In the genomic region with DNA sequence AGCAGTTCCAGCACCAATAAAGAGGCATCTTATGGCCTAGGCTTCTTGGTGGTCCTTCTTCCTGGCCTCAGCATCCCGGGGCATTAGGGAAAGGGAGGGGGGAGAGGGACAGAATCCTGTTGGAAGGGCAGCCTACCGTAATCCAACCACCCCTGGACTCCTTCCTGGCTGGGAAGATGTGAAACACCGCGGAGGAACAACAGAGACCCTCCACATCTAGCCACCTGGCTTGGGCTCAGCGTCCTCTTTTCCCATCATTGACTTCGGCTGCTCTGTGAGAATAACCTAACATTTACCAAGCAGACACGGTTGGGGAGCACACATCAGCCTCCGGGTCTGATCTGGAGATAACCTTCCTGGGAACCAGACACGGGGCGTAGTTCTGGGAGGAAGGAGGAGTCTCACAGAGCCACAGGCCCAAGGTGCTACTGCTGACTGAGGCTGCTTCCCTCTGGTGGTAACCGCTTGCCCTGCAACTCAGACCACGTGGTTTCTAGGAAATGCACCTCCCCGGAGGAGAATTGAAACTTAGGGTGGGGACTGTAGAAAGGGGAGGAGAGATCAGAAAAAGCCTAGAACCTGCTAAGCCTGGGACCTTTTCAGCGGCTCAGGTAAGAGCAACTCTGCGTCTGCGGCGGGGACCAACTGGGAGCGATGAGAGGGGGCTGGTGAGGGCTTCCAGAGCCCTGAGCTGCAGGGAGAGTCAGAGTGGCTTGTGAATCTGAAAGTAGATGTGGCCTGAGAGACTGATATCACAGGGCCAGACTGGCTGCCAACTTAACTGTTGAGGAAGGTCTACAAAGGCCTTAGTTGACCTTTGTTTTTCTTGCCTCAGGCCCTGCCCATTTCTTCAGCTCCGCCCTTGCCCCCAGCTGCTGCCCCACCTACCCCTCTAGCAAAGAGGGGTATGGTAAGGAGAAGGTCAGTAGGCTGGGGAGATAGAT, we compare ENCODE assay signal across 7 mouse cellular contexts. TPM values are rescaled to one million over a fixed set of nuclear protein-coding genes. Genes with fewer than 3 reads are reported as not detected.
DNase-seq lines count a peak whose midpoint lies in the region; ATAC-seq lines count a peak whose summit lies in the region.

No protein-coding gene starts in this region.

- H3K9ac ChIP-seq in intestine, embryonic 15.5 days = peak overlapping the region; percentile 56

- H3K36me3 ChIP-seq in intestine, embryonic 15.5 days = peaks cover 43% of the 10 kb centered on the region
- H3K36me3 ChIP-seq in midbrain, embryonic 10.5 days = peaks cover 90% of the 10 kb centered on the region

- H3K9me3 ChIP-seq in intestine, embryonic 15.5 days = no peaks in the 10 kb centered on the region
- no peaks in the 10 kb centered on the region for H3K9me3 ChIP-seq in midbrain, embryonic 10.5 days (replicated peaks)

- WGBS in intestine, embryonic 15.5 days = 12% methylated on average over 19 of the region's 19 CpGs
- WGBS in midbrain, embryonic 10.5 days = 20% methylated on average over 19 of the region's 19 CpGs

- 0 out of 2 replicates have a peak, but pooled peaks cover 10% of the 10 kb centered on the region for H3K4me1 ChIP-seq in intestine, embryonic 15.5 days (replicated peaks)
- H3K4me1 ChIP-seq in midbrain, embryonic 10.5 days = peaks cover 14% of the 10 kb centered on the region

- peak overlapping the region; percentile 39 for H3K4me3 ChIP-seq in intestine, embryonic 15.5 days (replicated peaks)
- H3K4me3 ChIP-seq in midbrain, embryonic 10.5 days = peak overlapping the region; percentile 42

- peak overlapping the region; percentile 74 for H3K4me2 ChIP-seq in intestine, embryonic 15.5 days (replicated peaks)

- peak overlapping the region; percentile 82 for H3K27ac ChIP-seq in intestine, embryonic 15.5 days
- peak overlapping the region; percentile 75 for H3K27ac ChIP-seq in midbrain, embryonic 10.5 days (replicated peaks)

- DNase-seq in adrenal gland, adult 2 months = peak; percentile 96
- peak; percentile 76 for DNase-seq in embryo, embryonic 11.5 days (ENCODE audit: low read depth, low spot score)
- peak; percentile 88 to 89 for DNase-seq in gastrocnemius, postnatal 36 days
- peak; percentile 83 to 92 for DNase-seq in left cerebral cortex, postnatal 25 days (ENCODE audit: low spot score in 2 of 2)
- DNase-seq in midbrain, embryonic 10.5 days (ENCODE audit: low spot score) = peak; percentile 80
- DNase-seq in right cerebral cortex, postnatal 4 days = peak; percentile 79

- ATAC-seq in intestine, embryonic 15.5 days = peak; percentile 97

- intact Hi-C loops in gastrocnemius, postnatal 36 days (cut with DNase I) = loop anchor here (2.0 to 5.0 kb wide), 2 partner anchors 42 to 107 kb away; a partner anchor contains a TSS
- intact Hi-C loops in left cerebral cortex, postnatal 25 days (cut with DNase I) = loop anchor here (2.0 kb wide), 1 partner anchor 31 kb away; a partner anchor contains a TSS

- H3K27me3 ChIP-seq in intestine, embryonic 15.5 days (replicated peaks) = no peaks in the 10 kb centered on the region
- no peaks in the 10 kb centered on the region for H3K27me3 ChIP-seq in midbrain, embryonic 10.5 days (ENCODE audit: low read depth, poor library complexity, severe bottlenecking)

RNA-seq across cellular contexts. Expression of a gene that starts 0.5 kb away (rescaled TPM):
- 10 to 100 TPM; 18.0 to 23.6 TPM for total RNA-seq in adrenal gland, adult 2 months (2021)
- polyA plus RNA-seq in adrenal gland, adult 2 months (2012; rRNA removed) = 76.9 and 100 TPM in 2 replicates
- total RNA-seq in gastrocnemius, postnatal 36 days (2021) = 1 to 10 TPM; 4.1 to 4.6 TPM
- polyA plus RNA-seq in intestine, embryonic 15.5 days (2015; fragmentation: Nextera tagmentation; extraction: Ambion mirVana) = 10.5 and 10.8 TPM in 2 replicates
- 10 to 100 TPM in 1 of 2 experiments, 1 to 10 TPM in 1; 9.9 to 12.3 TPM for total RNA-seq in left cerebral cortex, postnatal 25 days (2021)
- polyA plus RNA-seq in midbrain, embryonic 10.5 days (2016; fragmentation: Nextera tagmentation; extraction: Ambion mirVana) = 6.5 and 6.9 TPM in 2 replicates

RNA-seq across cellular contexts. Expression of a gene that starts 12.4 kb away (rescaled TPM):
- total RNA-seq in adrenal gland, adult 2 months (2021) = 10 to 100 TPM; 30.8 to 36.6 TPM
- 37.2 and 38.9 TPM in 2 replicates for polyA plus RNA-seq in adrenal gland, adult 2 months (2012; rRNA removed)
- total RNA-seq in gastrocnemius, postnatal 36 days (2021) = 10 to 100 TPM; 18.8 to 19.6 TPM
- polyA plus RNA-seq in intestine, embryonic 15.5 days (2015; fragmentation: Nextera tagmentation; extraction: Ambion mirVana) = 15.7 and 16.3 TPM in 2 replicates
- total RNA-seq in left cerebral cortex, postnatal 25 days (2021) = 10 to 100 TPM; 27.6 to 31.7 TPM
- 15.4 and 21.0 TPM in 2 replicates for polyA plus RNA-seq in midbrain, embryonic 10.5 days (2016; fragmentation: Nextera tagmentation; extraction: Ambion mirVana)

RNA-seq across cellular contexts. Expression of a gene that starts 13.0 kb away (rescaled TPM):
- 100 to 1,000 TPM; 329 to 332 TPM for total RNA-seq in adrenal gland, adult 2 months (2021)
- 49.2 and 65.1 TPM in 2 replicates for polyA plus RNA-seq in adrenal gland, adult 2 months (2012; rRNA removed)
- total RNA-seq in gastrocnemius, postnatal 36 days (2021) = 10 to 100 TPM; 55.2 to 59.5 TPM
- 343 and 366 TPM in 2 replicates for polyA plus RNA-seq in intestine, embryonic 15.5 days (2015; fragmentation: Nextera tagmentation; extraction: Ambion mirVana)
- total RNA-seq in left cerebral cortex, postnatal 25 days (2021) = 10 to 100 TPM; 35.2 to 47.9 TPM
- 171 and 184 TPM in 2 replicates for polyA plus RNA-seq in midbrain, embryonic 10.5 days (2016; fragmentation: Nextera tagmentation; extraction: Ambion mirVana)

RNA-seq across cellular contexts. Expression of a gene that starts 13.9 kb away (rescaled TPM):
- total RNA-seq in adrenal gland, adult 2 months (2021) = 10 to 100 TPM in 1 of 2 experiments, 1 to 10 TPM in 1; 7.5 to 10.4 TPM
- polyA plus RNA-seq in adrenal gland, adult 2 months (2012; rRNA removed) = 15.9 and 18.4 TPM in 2 replicates
- not detected for total RNA-seq in gastrocnemius, postnatal 36 days (2021)
- 8.2 and 10.5 TPM in 2 replicates for polyA plus RNA-seq in intestine, embryonic 15.5 days (2015; fragmentation: Nextera tagmentation; extraction: Ambion mirVana)
- 1 to 10 TPM; 2.2 to 3.7 TPM for total RNA-seq in left cerebral cortex, postnatal 25 days (2021)
- polyA plus RNA-seq in midbrain, embryonic 10.5 days (2016; fragmentation: Nextera tagmentation; extraction: Ambion mirVana) = 4.1 and 5.5 TPM in 2 replicates

RNA-seq across cellular contexts. Expression of a gene that starts 18.8 kb away (rescaled TPM):
- total RNA-seq in adrenal gland, adult 2 months (2021) = 10 to 100 TPM; 24.5 to 38.4 TPM
- polyA plus RNA-seq in adrenal gland, adult 2 months (2012; rRNA removed) = 59.2 and 62.9 TPM in 2 replicates
- 10 to 100 TPM; 29.6 to 34.6 TPM for total RNA-seq in gastrocnemius, postnatal 36 days (2021)
- polyA plus RNA-seq in intestine, embryonic 15.5 days (2015; fragmentation: Nextera tagmentation; extraction: Ambion mirVana) = 9.6 and 11.6 TPM in 2 replicates
- 10 to 100 TPM; 38.1 to 41.5 TPM for total RNA-seq in left cerebral cortex, postnatal 25 days (2021)
- 7.9 and 8.0 TPM in 2 replicates for polyA plus RNA-seq in midbrain, embryonic 10.5 days (2016; fragmentation: Nextera tagmentation; extraction: Ambion mirVana)

Comparison
In these comparisons a context has a peak if more than half of its experiments do, and no peak if none do; other contexts are left out.
1. Peak in every context shown above with its lines: DNase-seq, ATAC-seq, H3K4me3 ChIP-seq and H3K27ac ChIP-seq.
2. RNA of a gene that starts 13.0 kb away (total RNA-seq): 329 to 332 TPM in adrenal gland, adult 2 months; 55.2 to 59.5 TPM in gastrocnemius, postnatal 36 days and 35.2 to 47.9 TPM in left cerebral cortex, postnatal 25 days; every median in the first group is over 4 times any median in the second.